ENCODE assay signal across 25 mouse cellular contexts in genomic region chr10:109803441-109803840, GRCm38 (mm10).
DNase-seq lines count a peak whose midpoint lies in the region; ATAC-seq lines count a peak whose summit lies in the region.
"Had no signal": no experiment of that assay in that cellular context is flagged by ENCODE, and none has a peak within 500 bp of the region (broad histone marks: within the 10 kb centered on the region; RNA-seq: fewer than 3 reads in every experiment).

No protein-coding gene starts in this region.

- H3K4me3 ChIP-seq in forebrain, embryonic 14.5 days (ENCODE audit: low read depth, low read length) = no peak overlapping the region
- H3K4me3 ChIP-seq in forebrain, embryonic 16.5 days (replicated peaks; ENCODE audit: low read length) = no peak overlapping the region
- H3K4me3 ChIP-seq in midbrain, embryonic 12.5 days = no peak overlapping the region
- H3K4me3 ChIP-seq in midbrain, embryonic 13.5 days (replicated peaks) = no peak overlapping the region
- H3K4me3 ChIP-seq: embryonic facial prominence, embryonic 10.5 days; embryonic facial prominence, embryonic 13.5 days; erythroblast, embryonic 14.5 days; heart, embryonic 12.5 days; heart, embryonic 15.5 days; hindbrain, embryonic 10.5 days had no signal

- no peaks in the 10 kb centered on the region for H3K27me3 ChIP-seq in forebrain, embryonic 14.5 days (replicated peaks; ENCODE audit: control insufficient read depth, insufficient read depth, low read length)
- H3K27me3 ChIP-seq in forebrain, embryonic 16.5 days (replicated peaks; ENCODE audit: control insufficient read depth, insufficient read depth, low read length) = no peaks in the 10 kb centered on the region
- H3K27me3 ChIP-seq in midbrain, embryonic 12.5 days = no peaks in the 10 kb centered on the region
- no peaks in the 10 kb centered on the region for H3K27me3 ChIP-seq in midbrain, embryonic 13.5 days
- H3K27me3 ChIP-seq: embryonic facial prominence, embryonic 13.5 days; heart, embryonic 12.5 days; heart, embryonic 15.5 days had no signal

- no peak overlapping the region for H3K4me2 ChIP-seq in forebrain, embryonic 14.5 days (ENCODE audit: low read length)
- no peak overlapping the region for H3K4me2 ChIP-seq in forebrain, embryonic 16.5 days (ENCODE audit: low read length)
- H3K4me2 ChIP-seq in midbrain, embryonic 12.5 days (replicated peaks) = no peak overlapping the region
- H3K4me2 ChIP-seq in midbrain, embryonic 13.5 days (replicated peaks) = no peak overlapping the region
- H3K4me2 ChIP-seq: embryonic facial prominence, embryonic 13.5 days; heart, embryonic 12.5 days; heart, embryonic 15.5 days; hindbrain, embryonic 14.5 days had no signal

- no peak overlapping the region for H3K27ac ChIP-seq in forebrain, embryonic 14.5 days (ENCODE audit: low read depth, low read length)
- no peak overlapping the region for H3K27ac ChIP-seq in forebrain, embryonic 16.5 days (ENCODE audit: low read length)
- H3K27ac ChIP-seq in midbrain, embryonic 12.5 days (replicated peaks) = no peak overlapping the region
- no peak overlapping the region for H3K27ac ChIP-seq in midbrain, embryonic 13.5 days
- H3K27ac ChIP-seq: embryonic facial prominence, embryonic 10.5 days; embryonic facial prominence, embryonic 13.5 days; heart, embryonic 15.5 days; hindbrain, embryonic 10.5 days; hindbrain, embryonic 14.5 days had no signal

- no peaks in the 10 kb centered on the region for H3K36me3 ChIP-seq in forebrain, embryonic 14.5 days (ENCODE audit: control insufficient read depth, insufficient read depth, low read length)
- H3K36me3 ChIP-seq in forebrain, embryonic 16.5 days (ENCODE audit: control insufficient read depth, insufficient read depth) = no peaks in the 10 kb centered on the region
- H3K36me3 ChIP-seq in midbrain, embryonic 12.5 days = no peaks in the 10 kb centered on the region
- H3K36me3 ChIP-seq in midbrain, embryonic 13.5 days = no peaks in the 10 kb centered on the region
- H3K36me3 ChIP-seq: embryonic facial prominence, embryonic 10.5 days; embryonic facial prominence, embryonic 13.5 days; heart, embryonic 12.5 days; heart, embryonic 15.5 days; hindbrain, embryonic 10.5 days had no signal

- ATAC-seq in forebrain, embryonic 14.5 days = 0 out of 2 replicates have a peak, but pooled peaks have one; percentile 33
- no peak for ATAC-seq in forebrain, embryonic 16.5 days
- ATAC-seq in midbrain, embryonic 12.5 days (ENCODE audit: low FRiP score, low read depth) = peak; percentile 60
- no peak for ATAC-seq in midbrain, embryonic 13.5 days
- ATAC-seq: CD4-positive, CD25-positive, alpha-beta regulatory T cell, adult 4 months had no signal

- no peaks in the 10 kb centered on the region for H3K9me3 ChIP-seq in forebrain, embryonic 14.5 days (replicated peaks; ENCODE audit: control insufficient read depth, low read length)
- no peaks in the 10 kb centered on the region for H3K9me3 ChIP-seq in forebrain, embryonic 16.5 days (ENCODE audit: control insufficient read depth, low read length)
- H3K9me3 ChIP-seq in midbrain, embryonic 12.5 days = no peaks in the 10 kb centered on the region
- no peaks in the 10 kb centered on the region for H3K9me3 ChIP-seq in midbrain, embryonic 13.5 days
- H3K9me3 ChIP-seq: embryonic facial prominence, embryonic 10.5 days; embryonic facial prominence, embryonic 13.5 days; heart, embryonic 12.5 days; heart, embryonic 15.5 days; hindbrain, embryonic 10.5 days had no signal

- peak; percentile 30 for DNase-seq in forebrain, embryonic 14.5 days (ENCODE audit: low spot score)
- peak; percentile 68 for DNase-seq in retina, postnatal 1 day
- no peak for DNase-seq in retina, embryonic 14.5 days (ENCODE audit: low spot score)
- DNase-seq: adrenal gland, adult 2 months; adrenal gland, postnatal 14 days; cerebellum, adult 11-12 months; cerebellum, adult 8-10 months; cerebellum, postnatal 10 days; cerebellum, postnatal 36 days; embryo, embryonic 11 days; gastrocnemius, postnatal 25 days; heart, adult 18-20 months; heart, postnatal 10 days; heart, postnatal 36 days had no signal

- peaks cover 2% of the 10 kb centered on the region; the same call in 1 of the 2 replicates for H3K4me1 ChIP-seq in forebrain, embryonic 14.5 days (ENCODE audit: control insufficient read depth, insufficient read depth, low read length)
- H3K4me1 ChIP-seq in forebrain, embryonic 16.5 days (replicated peaks; ENCODE audit: control insufficient read depth, insufficient read depth, low read length) = no peaks in the 10 kb centered on the region
- peaks cover 3% of the 10 kb centered on the region; the same call in 1 of the 2 replicates for H3K4me1 ChIP-seq in midbrain, embryonic 12.5 days
- H3K4me1 ChIP-seq in midbrain, embryonic 13.5 days (replicated peaks) = peaks cover 3% of the 10 kb centered on the region; the same call in 1 of the 2 replicates
- H3K4me1 ChIP-seq: embryonic facial prominence, embryonic 10.5 days; embryonic facial prominence, embryonic 13.5 days; heart, embryonic 12.5 days; heart, embryonic 15.5 days; hindbrain, embryonic 10.5 days had no signal

- no peak overlapping the region for H3K9ac ChIP-seq in forebrain, embryonic 14.5 days (ENCODE audit: low read length)
- H3K9ac ChIP-seq in forebrain, embryonic 16.5 days (replicated peaks; ENCODE audit: low read depth, low read length) = no peak overlapping the region
- H3K9ac ChIP-seq in midbrain, embryonic 12.5 days (replicated peaks) = no peak overlapping the region
- no peak overlapping the region for H3K9ac ChIP-seq in midbrain, embryonic 13.5 days (replicated peaks)
- H3K9ac ChIP-seq: embryonic facial prominence, embryonic 13.5 days; heart, embryonic 12.5 days; heart, embryonic 15.5 days; hindbrain, embryonic 14.5 days had no signal

Comparison
In these comparisons a context has a peak if more than half of its experiments do, and no peak if none do; other contexts are left out.
1. ATAC-seq: peak in forebrain, embryonic 14.5 days (single experiment) and midbrain, embryonic 12.5 days (single experiment); none in forebrain, embryonic 16.5 days (single experiment) and midbrain, embryonic 13.5 days (single experiment).